Mouse (Mus musculus): ENCODE measurements at regions not wholly inside any gene's neighbourhood (a gene's known extent, or its start where the extent isn't known, plus 50 kb on each side); places are given as distances from the start of the nearest gene placed in this dataset.

DNA sequence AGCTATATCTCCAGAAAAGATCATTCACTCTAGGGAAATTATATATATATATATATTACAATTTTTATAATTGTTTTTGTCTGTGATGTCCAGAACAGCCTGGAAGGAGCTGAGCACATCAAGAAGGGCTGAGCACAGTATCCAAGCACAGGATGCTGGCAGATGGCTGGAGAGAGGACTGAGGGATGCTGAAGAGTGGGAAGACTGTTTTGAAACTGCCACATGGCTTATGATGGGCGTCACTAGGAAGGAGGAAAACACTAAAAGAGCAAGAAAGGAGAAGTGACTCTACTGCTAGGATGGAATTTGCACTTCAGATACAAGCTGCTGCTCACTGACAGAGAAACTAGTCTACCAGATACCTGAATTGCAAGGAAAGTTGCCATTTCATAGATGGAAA is 50.4 kb upstream of the Atg10 start:
- no peaks in the 10 kb centered on the region for H3K9me3 ChIP-seq
- H3K27me3 ChIP-seq = no peaks in the 10 kb centered on the region
- no peak for ATAC-seq (ENCODE audit: low read depth)
- no peak overlapping the region for H3K4me3 ChIP-seq
- H3K36me3 ChIP-seq = no peaks in the 10 kb centered on the region
- no peak overlapping the region for H3K9ac ChIP-seq
- H3K27ac ChIP-seq (replicated peaks) = no peak overlapping the region
- 87% methylated on average over 1 of the region's 1 CpGs for WGBS
- no peak overlapping the region for H3K4me2 ChIP-seq
- no peaks in the 10 kb centered on the region for H3K4me1 ChIP-seq (replicated peaks)

- no peaks in the 10 kb centered on the region for H3K9me3 ChIP-seq
- no peak overlapping the region for H3K27ac ChIP-seq (replicated peaks)
- H3K4me2 ChIP-seq = no peak overlapping the region
- no peaks in the 10 kb centered on the region for H3K4me1 ChIP-seq (replicated peaks)
- no peak for ATAC-seq (ENCODE audit: low read depth)
- no peak overlapping the region for H3K4me3 ChIP-seq
- no peak overlapping the region for H3K9ac ChIP-seq
- WGBS = 75% methylated on average over 6 of the region's 6 CpGs
- H3K36me3 ChIP-seq = no peaks in the 10 kb centered on the region
- H3K27me3 ChIP-seq = no peaks in the 10 kb centered on the region
Observed at GRCm38 (mm10) chr13:91274615-91275014, 50.8 kb upstream of the Atg10 start.

DNA sequence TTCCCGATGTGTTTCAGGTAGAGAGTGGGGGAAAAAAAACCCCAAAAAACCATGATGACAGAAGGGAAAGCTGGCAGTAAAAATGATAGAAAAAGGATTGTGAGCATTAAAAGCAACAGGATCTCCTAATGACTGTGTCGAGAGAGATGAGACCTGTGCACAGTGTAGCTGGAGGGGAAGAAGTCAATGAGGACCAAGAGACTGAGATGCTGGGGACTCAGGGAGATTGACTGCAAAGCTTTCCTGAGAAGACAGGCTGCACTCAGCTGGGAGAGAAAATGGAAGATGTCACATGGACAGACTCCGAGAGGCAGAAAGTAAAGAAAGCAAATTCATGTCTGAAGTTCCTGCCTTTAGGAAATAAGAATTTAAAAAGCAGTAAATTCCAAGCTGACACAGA is 55.7 kb upstream of the Atg10 start:
- Histone ChIP-seq H3K4me3 (no peak overlapping the region), H3K36me3 (no peaks in the 10 kb centered on the region), H3K4me1 (replicated peaks) (no peaks in the 10 kb centered on the region), H3K4me2 (no peak overlapping the region), H3K9me3 (no peaks in the 10 kb centered on the region), H3K27me3 (no peaks in the 10 kb centered on the region), H3K27ac (replicated peaks) (no peak overlapping the region), H3K9ac (no peak overlapping the region)
- ATAC-seq (ENCODE audit: low read depth) = no peak
- WGBS = 78% methylated on average over 3 of the region's 3 CpGs

DNA sequence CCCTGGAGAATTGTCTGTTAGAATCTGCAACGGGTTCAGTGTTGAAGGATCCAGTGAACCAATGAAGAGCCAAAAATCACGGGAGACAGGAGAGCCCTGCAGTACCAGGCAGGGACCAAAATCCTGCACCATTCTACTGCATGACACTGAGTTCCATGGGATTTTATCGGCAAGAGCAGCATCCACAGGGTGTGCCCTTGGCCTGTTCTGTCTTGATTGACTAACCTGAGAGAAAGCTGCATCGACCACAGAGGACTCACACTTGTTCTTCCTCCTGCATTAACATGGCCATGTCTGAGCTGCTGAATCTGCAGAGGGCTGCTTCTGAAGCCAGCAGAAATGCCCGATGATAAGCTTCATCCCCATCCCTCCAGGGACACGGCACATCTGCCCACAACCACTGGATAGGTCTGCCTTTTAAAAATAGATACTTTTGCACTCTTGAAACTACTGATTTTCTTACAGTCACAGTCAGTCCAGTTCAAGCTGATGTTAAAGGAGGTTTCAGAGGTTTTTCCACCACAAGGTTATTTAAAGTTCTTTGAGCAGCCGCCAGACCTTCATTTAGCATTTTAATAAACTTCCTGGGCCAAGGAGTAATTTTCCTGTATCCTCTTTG is 71.9 kb upstream of the Atg10 start:
- H3K4me2 ChIP-seq = no peak overlapping the region
- peaks cover 6% of the 10 kb centered on the region; the same call in 1 of the 2 replicates for H3K9me3 ChIP-seq
- H3K27me3 ChIP-seq = no peaks in the 10 kb centered on the region
- no peaks in the 10 kb centered on the region for H3K36me3 ChIP-seq
- no peak overlapping the region for H3K27ac ChIP-seq (replicated peaks)
- H3K4me1 ChIP-seq (replicated peaks) = no peaks in the 10 kb centered on the region
- no peak for ATAC-seq (ENCODE audit: low read depth)
- H3K9ac ChIP-seq = no peak overlapping the region
- 78% methylated on average over 7 of the region's 7 CpGs for WGBS
- no peak overlapping the region for H3K4me3 ChIP-seq

- H3K27me3 ChIP-seq = no peaks in the 10 kb centered on the region
- 60% methylated on average over 5 of the region's 5 CpGs for WGBS
- no peaks in the 10 kb centered on the region for H3K4me1 ChIP-seq (replicated peaks)
- H3K36me3 ChIP-seq = no peaks in the 10 kb centered on the region
- no peak overlapping the region for H3K27ac ChIP-seq (replicated peaks)
- no peak overlapping the region for H3K4me3 ChIP-seq
- peaks cover 6% of the 10 kb centered on the region; the same call in 1 of the 2 replicates for H3K9me3 ChIP-seq
- no peak for ATAC-seq (ENCODE audit: low read depth)
- H3K9ac ChIP-seq = no peak overlapping the region
- no peak overlapping the region for H3K4me2 ChIP-seq
Observed at GRCm38 (mm10) chr13:91296521-91297160, 72.9 kb upstream of the Atg10 start.

DNA sequence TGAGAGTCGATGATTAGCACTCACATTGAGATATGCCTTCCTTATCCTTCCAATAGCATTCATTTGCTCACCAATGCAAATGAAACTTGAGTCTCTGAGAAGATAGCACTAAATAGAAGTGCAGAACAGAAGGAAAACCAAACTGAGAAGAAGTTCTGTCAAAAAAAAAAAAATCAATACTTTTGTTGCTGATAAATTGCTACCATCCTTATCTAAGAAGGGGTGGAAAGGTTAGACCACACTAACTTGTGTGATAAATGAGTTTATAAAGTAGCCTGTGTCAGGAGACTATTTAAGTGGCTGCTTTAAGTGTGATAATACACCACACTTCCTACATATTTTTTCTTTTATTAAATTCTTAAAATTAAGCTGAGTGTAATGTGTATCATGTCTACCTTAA is 78.1 kb upstream of the Atg10 start:
- no peaks in the 10 kb centered on the region for H3K27me3 ChIP-seq
- no peak overlapping the region for H3K4me2 ChIP-seq
- H3K9ac ChIP-seq = no peak overlapping the region
- no peak overlapping the region for H3K27ac ChIP-seq (replicated peaks)
- WGBS = 87% methylated on average over 1 of the region's 1 CpGs
- H3K9me3 ChIP-seq = peaks cover 6% of the 10 kb centered on the region; the same call in 1 of the 2 replicates
- no peaks in the 10 kb centered on the region for H3K4me1 ChIP-seq (replicated peaks)
- no peak for ATAC-seq (ENCODE audit: low read depth)
- no peak overlapping the region for H3K4me3 ChIP-seq
- no peaks in the 10 kb centered on the region for H3K36me3 ChIP-seq

- H3K4me1 ChIP-seq (replicated peaks) = no peaks in the 10 kb centered on the region
- no peaks in the 10 kb centered on the region for H3K27me3 ChIP-seq
- H3K4me2 ChIP-seq = no peak overlapping the region
- no peaks in the 10 kb centered on the region for H3K36me3 ChIP-seq
- no peak for ATAC-seq (ENCODE audit: low read depth)
- WGBS = 62% methylated on average over 6 of the region's 6 CpGs
- no peak overlapping the region for H3K4me3 ChIP-seq
- no peak overlapping the region for H3K9ac ChIP-seq
- no peaks in the 10 kb centered on the region for H3K9me3 ChIP-seq
- H3K27ac ChIP-seq (replicated peaks) = no peak overlapping the region
Observed at GRCm38 (mm10) chr13:91305697-91306405, 82.1 kb upstream of the Atg10 start.

- Histone ChIP-seq H3K4me3 (no peak overlapping the region), H3K9ac (no peak overlapping the region), H3K4me2 (no peak overlapping the region), H3K36me3 (no peaks in the 10 kb centered on the region), H3K27me3 (no peaks in the 10 kb centered on the region), H3K27ac (replicated peaks) (no peak overlapping the region), H3K4me1 (replicated peaks) (no peaks in the 10 kb centered on the region), H3K9me3 (no peaks in the 10 kb centered on the region)
- WGBS = 85% methylated on average over 4 of the region's 4 CpGs
- ATAC-seq (ENCODE audit: low read depth) = no peak
Observed at GRCm38 (mm10) chr13:91306545-91306944, 82.8 kb upstream of the Atg10 start.

GRCm38 (mm10) chr13:91312905-91313571 is 89.3 kb upstream of the Atg10 start:
- ATAC-seq (ENCODE audit: low read depth) = no peak
- H3K4me2 ChIP-seq = no peak overlapping the region
- H3K9me3 ChIP-seq = 0 out of 2 replicates have a peak, but pooled peaks cover 4% of the 10 kb centered on the region
- 76% methylated on average over 5 of the region's 5 CpGs for WGBS
- H3K4me1 ChIP-seq (replicated peaks) = no peaks in the 10 kb centered on the region
- H3K27ac ChIP-seq (replicated peaks) = no peak overlapping the region
- H3K4me3 ChIP-seq = no peak overlapping the region
- H3K36me3 ChIP-seq = no peaks in the 10 kb centered on the region
- H3K9ac ChIP-seq = no peak overlapping the region
- no peaks in the 10 kb centered on the region for H3K27me3 ChIP-seq

DNA sequence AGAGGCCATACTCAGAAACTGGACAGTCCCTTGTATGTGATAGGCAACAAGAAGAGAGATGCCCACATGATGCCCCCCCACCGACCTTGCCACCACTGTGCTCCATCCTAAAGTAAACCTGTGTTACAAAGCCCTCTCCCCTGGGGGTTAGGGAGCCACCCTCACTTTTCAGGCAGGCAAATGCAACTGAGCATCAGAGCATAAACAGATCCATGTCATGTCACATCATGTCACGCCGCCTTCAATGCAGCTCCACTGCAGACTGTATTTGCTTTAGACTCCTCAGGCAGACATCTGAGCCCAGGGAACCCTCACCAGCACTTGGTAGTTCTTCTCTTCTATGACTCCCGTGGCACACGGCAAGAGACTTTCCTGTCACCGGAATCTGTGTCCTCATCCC is 98.6 kb upstream of the Atg10 start:
- Histone ChIP-seq H3K9ac (no peak overlapping the region), H3K4me3 (no peak overlapping the region), H3K9me3 (0 out of 2 replicates have a peak, but pooled peaks cover 2% of the 10 kb centered on the region), H3K27ac (replicated peaks) (no peak overlapping the region), H3K27me3 (no peaks in the 10 kb centered on the region), H3K4me2 (no peak overlapping the region), H3K4me1 (replicated peaks) (no peaks in the 10 kb centered on the region), H3K36me3 (no peaks in the 10 kb centered on the region)
- ATAC-seq (ENCODE audit: low read depth) = no peak
- 91% methylated on average over 6 of the region's 6 CpGs for WGBS

- Histone ChIP-seq H3K4me3 (no peak overlapping the region), H3K9me3 (no peaks in the 10 kb centered on the region), H3K4me1 (replicated peaks) (no peaks in the 10 kb centered on the region), H3K4me2 (no peak overlapping the region), H3K27ac (replicated peaks) (no peak overlapping the region), H3K27me3 (no peaks in the 10 kb centered on the region), H3K36me3 (no peaks in the 10 kb centered on the region), H3K9ac (no peak overlapping the region)
- 93% methylated on average over 3 of the region's 3 CpGs for WGBS
- no peak for ATAC-seq (ENCODE audit: low read depth)
Observed at GRCm38 (mm10) chr13:91326834-91327233, 103.1 kb upstream of the Atg10 start.

- Histone ChIP-seq H3K27me3 (no peaks in the 10 kb centered on the region), H3K36me3 (no peaks in the 10 kb centered on the region), H3K4me2 (no peak overlapping the region), H3K9ac (no peak overlapping the region), H3K27ac (replicated peaks) (no peak overlapping the region), H3K4me1 (replicated peaks) (no peaks in the 10 kb centered on the region), H3K9me3 (no peaks in the 10 kb centered on the region), H3K4me3 (no peak overlapping the region)
- ATAC-seq (ENCODE audit: low read depth) = no peak
Observed at GRCm38 (mm10) chr13:91334283-91334682, 110.5 kb upstream of the Atg10 start.
